Mouse (Mus musculus): ENCODE data around the gene Perm1. TPM values are rescaled to one million over a fixed set of nuclear protein-coding genes. Genes with fewer than 3 reads are reported as not detected.

The Perm1 gene
- polyA plus RNA-seq, 1 experiment from 2014 or later: 1.4 TPM

Other genes with a start within 250 kb of the Perm1 start
- 18.2 and 19.4 TPM in 2 replicates for gene B3galt6, start 223.2 kb upstream of the Perm1 start, polyA plus RNA-seq (2014; fragmentation: Nextera tagmentation; extraction: Ambion mirVana)
- gene Sdf4, start 223.0 kb upstream of the Perm1 start, polyA plus RNA-seq (2014; fragmentation: Nextera tagmentation; extraction: Ambion mirVana): 136 and 143 TPM in 2 replicates
- gene Tnfrsf4, start 202.0 kb upstream of the Perm1 start, polyA plus RNA-seq (2014; fragmentation: Nextera tagmentation; extraction: Ambion mirVana): 0.39 and 0.73 TPM in 2 replicates
- 0.74 and 2.4 TPM in 2 replicates for gene Tnfrsf18, start 189.7 kb upstream of the Perm1 start, polyA plus RNA-seq (2014; fragmentation: Nextera tagmentation; extraction: Ambion mirVana)
- 0.10 TPM in 1 of 2 replicates, not detected in the other for gene Ttll10, start 156.5 kb upstream of the Perm1 start, polyA plus RNA-seq (2014; fragmentation: Nextera tagmentation; extraction: Ambion mirVana)
- gene 9430015G10Rik, start 105.9 kb upstream of the Perm1 start, polyA plus RNA-seq (2014; fragmentation: Nextera tagmentation; extraction: Ambion mirVana): 44.0 and 44.4 TPM in 2 replicates
- 0.73 and 0.76 TPM in 2 replicates for gene Rnf223, start 85.4 kb upstream of the Perm1 start, polyA plus RNA-seq (2014; fragmentation: Nextera tagmentation; extraction: Ambion mirVana)
- gene Agrn, start 18.4 kb upstream of the Perm1 start, polyA plus RNA-seq (2014; fragmentation: Nextera tagmentation; extraction: Ambion mirVana): 79.7 and 80.7 TPM in 2 replicates
- 0.54 and 1.2 TPM in 2 replicates for gene Isg15, start 15.1 kb upstream of the Perm1 start, polyA plus RNA-seq (2014; fragmentation: Nextera tagmentation; extraction: Ambion mirVana)
- gene AW011738, start 12.6 kb upstream of the Perm1 start, polyA plus RNA-seq (2014; fragmentation: Nextera tagmentation; extraction: Ambion mirVana): 2.0 and 3.1 TPM in 2 replicates
- gene Plekhn1, start 19.0 kb downstream of the Perm1 start, polyA plus RNA-seq (2014; fragmentation: Nextera tagmentation; extraction: Ambion mirVana): 17.0 and 17.8 TPM in 2 replicates
- gene Noc2l, start 20.1 kb downstream of the Perm1 start, polyA plus RNA-seq (2014; fragmentation: Nextera tagmentation; extraction: Ambion mirVana): 78.0 and 78.6 TPM in 2 replicates
- 1.8 and 3.1 TPM in 2 replicates for gene Samd11, start 39.8 kb downstream of the Perm1 start, polyA plus RNA-seq (2014; fragmentation: Nextera tagmentation; extraction: Ambion mirVana)
- not detected in 2 replicates for gene Vmn2r-ps159, start 115.2 kb downstream of the Perm1 start, polyA plus RNA-seq (2014; fragmentation: Nextera tagmentation; extraction: Ambion mirVana)